In genomic region chr13:60895406-60896160, GRCm38 (mm10) we compare ENCODE assay signal across 30 mouse cellular contexts. TPM values are rescaled to one million over a fixed set of nuclear protein-coding genes. Genes with fewer than 3 reads are reported as not detected.
"Had no signal": no experiment of that assay in that cellular context is flagged by ENCODE, and none has a peak within 500 bp of the region (broad histone marks: within the 10 kb centered on the region; RNA-seq: fewer than 3 reads in every experiment).

No protein-coding gene starts in this region.

- H3K4me2 ChIP-seq: limb, embryonic 12.5 days; limb, embryonic 15.5 days; liver, embryonic 13.5 days; midbrain, embryonic 13.5 days; neural tube, embryonic 12.5 days; neural tube, embryonic 15.5 days; stomach, embryonic 15.5 days had no signal

- H3K9me3 ChIP-seq: limb, embryonic 12.5 days; limb, embryonic 15.5 days; liver, embryonic 13.5 days; neural tube, embryonic 15.5 days; stomach, embryonic 15.5 days had no signal

- H3K27me3 ChIP-seq: limb, embryonic 12.5 days; limb, embryonic 15.5 days; liver, embryonic 13.5 days; midbrain, embryonic 13.5 days; neural tube, embryonic 12.5 days; neural tube, embryonic 15.5 days; stomach, embryonic 15.5 days had no signal

- H3K9ac ChIP-seq: limb, embryonic 12.5 days; limb, embryonic 15.5 days; liver, embryonic 13.5 days; midbrain, embryonic 13.5 days; neural tube, embryonic 12.5 days; neural tube, embryonic 15.5 days; stomach, embryonic 15.5 days had no signal

- H3K36me3 ChIP-seq: limb, embryonic 12.5 days; limb, embryonic 15.5 days; liver, embryonic 13.5 days; midbrain, embryonic 10.5 days; midbrain, embryonic 13.5 days; neural tube, embryonic 12.5 days; neural tube, embryonic 15.5 days; stomach, embryonic 15.5 days had no signal

- H3K4me3 ChIP-seq: limb, embryonic 12.5 days; limb, embryonic 15.5 days; liver, embryonic 13.5 days; midbrain, embryonic 10.5 days; midbrain, embryonic 13.5 days; neural tube, embryonic 12.5 days; neural tube, embryonic 15.5 days; stomach, embryonic 15.5 days had no signal

- ATAC-seq: midbrain, embryonic 13.5 days; midbrain, embryonic 16.5 days had no signal

- H3K4me1 ChIP-seq: limb, embryonic 12.5 days; limb, embryonic 15.5 days; liver, embryonic 13.5 days; midbrain, embryonic 10.5 days; midbrain, embryonic 13.5 days; neural tube, embryonic 12.5 days; neural tube, embryonic 15.5 days; stomach, embryonic 15.5 days had no signal

- DNase-seq: kidney, adult 18-20 months; kidney, adult 9 months; kidney, postnatal 14 days; kidney, postnatal 4 days; left cerebral cortex, postnatal 4 days; liver, embryonic 13.5 days; lung, adult 2 months; lung, postnatal 14 days; lung, postnatal 4 days; right cerebral cortex, adult 18-20 months; right cerebral cortex, postnatal 14 days; spleen, adult 18-20 months; thymus, postnatal 25 days had no signal

- H3K27ac ChIP-seq: limb, embryonic 12.5 days; limb, embryonic 15.5 days; liver, embryonic 13.5 days; midbrain, embryonic 10.5 days; midbrain, embryonic 13.5 days; neural tube, embryonic 12.5 days; neural tube, embryonic 15.5 days; stomach, embryonic 15.5 days had no signal

RNA-seq across cellular contexts. Expression of gene Gm49392, which starts 1.1 kb away (rescaled TPM):
- total RNA-seq: layer of hippocampus, adult 18-20 months; layer of hippocampus, postnatal 14 days; left cerebral cortex, postnatal 14 days; left cerebral cortex, postnatal 4 days had no signal
- polyA plus RNA-seq: limb, embryonic 12.5 days; limb, embryonic 15.5 days; midbrain, embryonic 10.5 days; midbrain, embryonic 13.5 days; neural tube, embryonic 12.5 days; neural tube, embryonic 15.5 days had no signal

RNA-seq across cellular contexts. Expression of gene Tpbpb, which starts 9.1 kb away (rescaled TPM):
- total RNA-seq: layer of hippocampus, adult 18-20 months; layer of hippocampus, postnatal 14 days; left cerebral cortex, adult 8-10 months; left cerebral cortex, postnatal 14 days; left cerebral cortex, postnatal 4 days; megakaryocyte progenitor cell, adult 5-6 weeks had no signal
- polyA plus RNA-seq: kidney, embryonic 16.5 days; limb, embryonic 12.5 days; limb, embryonic 15.5 days; liver, embryonic 13.5 days; liver, embryonic 16.5 days; lung, adult 2 months; lung, embryonic 16.5 days; midbrain, embryonic 10.5 days; midbrain, embryonic 13.5 days; midbrain, embryonic 16.5 days; neural tube, embryonic 12.5 days; neural tube, embryonic 15.5 days; stomach, embryonic 15.5 days; thymus, postnatal 0 days had no signal

RNA-seq across cellular contexts. Expression of gene 4930486L24Rik, which starts 31.3 kb away (rescaled TPM):
- total RNA-seq: left cerebral cortex, adult 8-10 months; left cerebral cortex, postnatal 4 days had no signal
- polyA plus RNA-seq: limb, embryonic 12.5 days; liver, embryonic 13.5 days; lung, adult 2 months; lung, embryonic 16.5 days; midbrain, embryonic 13.5 days; midbrain, embryonic 16.5 days; neural tube, embryonic 12.5 days; neural tube, embryonic 15.5 days; stomach, embryonic 15.5 days had no signal

RNA-seq across cellular contexts. Expression of gene Gm49393, which starts 39.8 kb away (rescaled TPM):
- total RNA-seq: layer of hippocampus, adult 18-20 months; layer of hippocampus, postnatal 14 days; left cerebral cortex, adult 8-10 months; left cerebral cortex, postnatal 14 days; left cerebral cortex, postnatal 4 days; megakaryocyte progenitor cell, adult 5-6 weeks had no signal
- polyA plus RNA-seq: kidney, embryonic 16.5 days; limb, embryonic 12.5 days; limb, embryonic 15.5 days; liver, embryonic 13.5 days; liver, embryonic 16.5 days; lung, adult 2 months; lung, embryonic 16.5 days; midbrain, embryonic 10.5 days; midbrain, embryonic 13.5 days; midbrain, embryonic 16.5 days; neural tube, embryonic 12.5 days; neural tube, embryonic 15.5 days; stomach, embryonic 15.5 days; thymus, postnatal 0 days had no signal
